Mouse (Mus musculus) embryonic facial prominence, embryonic 14.5 days (tissue): ENCODE data around the gene Ppp4r1. TPM values are rescaled to one million over a fixed set of nuclear protein-coding genes. Genes with fewer than 3 reads are reported as not detected.

Experiments used
- ATAC-seq: fragments of 200-750 bp; cut with Nextera tagmentation; 2 replicates; pipeline ENCODE4 v1.8.0; 2017; ENCODE audit warnings: low read depth, moderate number of reproducible peaks, moderate TSS enrichment
- DNase-seq: peaks from one replicate; pipeline ENCODE4 v3.0.0-alpha.2; 2015; ENCODE audit warnings: low spot score
- H3K27ac ChIP-seq: fragments of 300-500 bp; sonication (generic); replicated peaks from 2 replicates; pipeline ENCODE4 v1.5.1; 2014; ENCODE audit warnings: low read depth, mild to moderate bottlenecking, low read length, moderate library complexity
- H3K27me3 ChIP-seq: fragments of 300-500 bp; sonication (generic); replicated peaks from 2 replicates; pipeline ENCODE4 v1.6.1; 2014; ENCODE audit warnings: low read length; ENCODE audit not compliant: control insufficient read depth, insufficient read depth
- H3K36me3 ChIP-seq: fragments of 300-500 bp; sonication (generic); 2 replicates; pipeline ENCODE4 v1.6.1; 2014; ENCODE audit warnings: low read length, mixed read lengths; ENCODE audit not compliant: control insufficient read depth, insufficient read depth
- H3K4me1 ChIP-seq: fragments of 300-500 bp; sonication (generic); 2 replicates; pipeline ENCODE4 v1.6.1; 2014; ENCODE audit warnings: antibody characterized with exemption, low read length; ENCODE audit not compliant: control insufficient read depth, insufficient read depth
- H3K4me2 ChIP-seq: fragments of 300-500 bp; sonication (generic); 2 replicates; pipeline ENCODE4 v1.6.1; 2014; ENCODE audit warnings: low read depth, mild to moderate bottlenecking, low read length, moderate library complexity, mixed read lengths
- H3K4me3 ChIP-seq: fragments of 300-500 bp; sonication (generic); 2 replicates; pipeline ENCODE4 v1.5.1; 2014; ENCODE audit warnings: low read depth, mild to moderate bottlenecking, low read length
- H3K9ac ChIP-seq: fragments of 300-500 bp; sonication (generic); 2 replicates; pipeline ENCODE4 v1.6.1; 2014; ENCODE audit warnings: low read depth, mild to moderate bottlenecking, low read length, moderate library complexity, mixed read lengths
- H3K9me3 ChIP-seq: fragments of 300-500 bp; sonication (generic); 2 replicates; pipeline ENCODE4 v1.6.1; 2016; ENCODE audit warnings: low read length; ENCODE audit not compliant: control insufficient read depth
- WGBS: fragments of 180-500 bp; shearing (Covaris S2); extraction: QIAGEN DNeasy Blood & Tissue Kit; methylation state at CpG from one replicate; pipeline ENCODE4 v1.1.7; 2014; 5-methylcytosine and 5-hydroxymethylcytosine counted together
- polyA plus RNA-seq: library from polyadenylated mRNA; unstranded; fragments of >200 nt; fragmentation: Nextera tagmentation; extraction: Ambion mirVana; gene quantifications from 2 replicates; pipeline ENCODE4 v1.2.1, GENCODE M21; 2014

The Ppp4r1 gene
- polyA plus RNA-seq, 1 experiment from 2014 or later, result 39.5 TPM

DNA sequence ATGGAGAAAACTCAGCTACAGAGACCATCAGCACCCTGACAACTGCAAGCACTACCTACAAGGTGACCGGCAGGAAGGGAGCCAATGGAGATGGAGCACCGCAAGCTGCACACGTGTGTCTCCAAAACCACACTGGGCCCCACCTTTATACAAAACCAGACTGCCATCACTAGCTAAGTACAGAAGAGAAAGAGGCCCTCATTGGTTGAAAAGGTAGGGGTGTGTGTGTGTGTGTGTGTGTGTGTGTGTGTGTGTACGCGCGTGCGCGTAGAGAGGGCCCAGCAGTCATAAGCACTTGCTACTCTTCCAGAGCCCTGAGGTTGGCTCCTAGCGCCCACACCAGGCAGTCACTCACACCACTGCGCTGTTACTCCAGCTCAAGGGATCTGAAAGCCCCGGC, 91.5 kb downstream of the Ppp4r1 start:
- Histone ChIP-seq H3K9ac (no peak overlapping the region), H3K4me2 (no peak overlapping the region), H3K27ac (no peak overlapping the region), H3K27me3 (no peaks in the 10 kb centered on the region), H3K4me3 (no peak overlapping the region), H3K4me1 (peaks cover 17% of the 10 kb centered on the region; the same call in 1 of the 2 replicates), H3K9me3 (no peaks in the 10 kb centered on the region), H3K36me3 (no peaks in the 10 kb centered on the region)
- ATAC-seq (no peak), DNase-seq (no peak)
- WGBS, result 88% methylated on average over 11 of the region's 11 CpGs

DNA sequence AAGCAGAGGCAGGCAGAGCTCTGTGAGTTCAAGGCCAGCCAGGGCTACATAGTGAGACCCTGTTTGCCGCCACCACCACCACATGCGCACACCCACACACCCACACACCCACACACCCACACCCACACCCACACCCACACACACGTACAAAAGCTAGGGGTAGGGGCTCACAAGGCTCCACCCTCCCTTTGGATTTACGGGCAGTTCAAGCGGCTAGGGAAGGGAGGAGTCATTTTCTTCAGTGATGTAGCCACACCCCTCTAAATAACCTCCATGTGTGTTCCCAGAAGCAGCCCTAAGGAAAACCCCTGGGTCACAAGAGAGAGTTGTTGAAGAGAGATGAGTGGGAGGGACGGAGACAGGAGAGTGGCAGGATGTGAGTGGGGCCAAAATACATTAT, 94.7 kb downstream of the Ppp4r1 start:
- Histone ChIP-seq H3K36me3 (no peaks in the 10 kb centered on the region), H3K9ac (no peak overlapping the region)
- ATAC-seq, result no peak

DNA sequence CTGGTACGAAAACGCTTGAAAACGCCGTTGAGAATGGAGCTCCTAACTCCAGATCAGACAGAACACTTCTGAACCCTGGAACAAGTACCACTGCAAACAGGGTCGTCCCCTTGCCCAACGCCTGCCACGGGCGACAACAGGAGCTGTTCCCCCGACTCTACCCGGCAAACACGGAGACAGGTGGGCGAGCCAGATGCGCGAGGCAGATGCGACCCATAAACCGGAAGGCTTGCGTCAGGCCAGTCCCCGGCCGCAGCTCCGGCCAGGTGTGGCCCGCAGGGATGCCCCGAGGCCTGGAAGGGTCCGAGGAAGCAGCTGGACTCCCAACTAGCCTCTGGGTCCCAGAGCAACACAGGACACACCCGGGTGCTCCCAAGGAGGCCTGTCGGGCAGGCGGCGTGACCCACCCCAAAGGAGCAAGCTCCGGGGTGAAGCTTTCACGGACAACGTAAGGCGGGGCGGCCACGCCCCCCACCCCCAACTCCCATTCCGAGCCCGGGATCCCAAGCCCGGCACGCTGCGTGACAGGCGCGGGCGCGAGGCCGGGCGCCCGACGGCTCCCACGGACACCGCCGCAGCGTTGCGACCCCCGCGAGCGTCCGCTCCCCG, 101.8 kb downstream of the Ppp4r1 start:
- peak overlapping the region; percentile 87 for H3K9ac ChIP-seq
- H3K36me3 ChIP-seq, result no peaks in the 10 kb centered on the region
- 1% methylated on average over 34 of the region's 56 CpGs for WGBS
- H3K27ac ChIP-seq, result peak overlapping the region; percentile 98
- no peaks in the 10 kb centered on the region for H3K27me3 ChIP-seq
- DNase-seq (peak; percentile 47), ATAC-seq (peak; percentile 16)
- H3K9me3 ChIP-seq, result no peaks in the 10 kb centered on the region
- H3K4me2 ChIP-seq, result peak overlapping the region; percentile 90
- peak overlapping the region; percentile 92 for H3K4me3 ChIP-seq
- H3K4me1 ChIP-seq, result peaks cover 17% of the 10 kb centered on the region

More for the DNA sequence above, 94.7 kb downstream of the Ppp4r1 start:
- H3K4me1 ChIP-seq, result peaks cover 10% of the 10 kb centered on the region; the same call in 1 of the 2 replicates
- no peak overlapping the region for H3K4me3 ChIP-seq
- H3K4me2 ChIP-seq, result no peak overlapping the region
- no peak overlapping the region for H3K27ac ChIP-seq
- H3K27me3 ChIP-seq, result no peaks in the 10 kb centered on the region
- H3K9me3 ChIP-seq, result no peaks in the 10 kb centered on the region
- 51% methylated on average over 6 of the region's 6 CpGs for WGBS
- DNase-seq, result no peak

DNA sequence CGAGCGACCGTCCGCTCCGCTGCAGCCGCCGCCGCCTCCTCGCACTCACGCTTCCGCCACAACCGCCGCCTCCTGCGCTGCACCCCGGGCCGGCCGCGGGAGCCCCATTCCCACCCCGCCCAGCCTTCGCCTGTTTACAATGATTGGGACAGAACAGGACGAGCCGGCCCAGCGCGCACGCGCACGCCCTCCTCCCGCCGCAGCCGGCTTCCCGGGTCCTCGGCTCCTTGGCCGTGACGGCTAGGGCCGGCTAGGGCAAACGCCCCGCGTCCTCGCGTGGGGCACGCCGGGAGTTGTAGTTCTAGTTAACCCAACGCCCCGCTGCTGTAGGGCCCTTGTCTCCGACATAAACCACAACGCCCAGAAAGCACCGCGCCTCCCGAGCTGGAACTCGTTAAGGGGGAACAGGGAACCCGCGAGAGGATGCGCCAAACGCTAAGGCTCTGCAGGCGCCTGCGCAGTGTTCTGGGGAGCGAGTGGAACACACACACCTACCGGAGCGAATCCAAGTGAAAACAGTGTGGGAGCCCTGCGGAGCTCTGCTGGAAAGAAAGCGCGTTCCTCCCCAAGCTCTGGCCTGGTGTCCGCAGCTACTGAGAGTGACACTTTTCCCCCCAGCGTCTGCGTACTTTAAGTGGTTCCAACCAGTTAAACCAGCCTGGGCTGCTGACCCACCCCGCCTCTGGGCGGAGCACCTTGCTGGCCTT, 102.5 kb downstream of the Ppp4r1 start:
- peaks cover 17% of the 10 kb centered on the region for H3K4me1 ChIP-seq
- peak overlapping the region; percentile 92 for H3K4me3 ChIP-seq
- peak overlapping the region; percentile 98 for H3K27ac ChIP-seq
- H3K4me2 ChIP-seq, result peak overlapping the region; percentile 90
- DNase-seq (peak; percentile 100), ATAC-seq (peak; percentile 99)
- H3K9ac ChIP-seq, result peak overlapping the region; percentile 87
- no peaks in the 10 kb centered on the region for H3K27me3 ChIP-seq
- no peaks in the 10 kb centered on the region for H3K36me3 ChIP-seq
- H3K9me3 ChIP-seq, result no peaks in the 10 kb centered on the region
- WGBS, result under 1% methylated on average over 37 of the region's 67 CpGs

DNA sequence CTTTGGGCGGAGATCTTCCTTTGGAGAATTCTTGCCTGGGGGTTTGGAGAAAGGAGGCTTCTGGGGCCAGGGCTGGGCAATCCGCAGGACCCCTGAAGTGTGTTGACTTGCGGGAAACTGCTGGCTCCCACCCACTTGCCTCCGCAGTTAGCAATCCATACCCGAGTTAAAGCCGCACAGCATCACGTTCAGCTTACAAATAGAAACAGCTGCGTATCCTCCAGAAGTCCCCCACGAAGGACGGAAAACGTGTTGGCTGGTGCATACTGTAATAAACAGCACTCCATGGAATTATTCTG, 103.0 kb downstream of the Ppp4r1 start:
- peak overlapping the region; percentile 90 for H3K4me2 ChIP-seq
- H3K27me3 ChIP-seq, result no peaks in the 10 kb centered on the region
- peak overlapping the region; percentile 98 for H3K27ac ChIP-seq
- H3K36me3 ChIP-seq, result no peaks in the 10 kb centered on the region
- peak overlapping the region; percentile 92 for H3K4me3 ChIP-seq
- no peaks in the 10 kb centered on the region for H3K9me3 ChIP-seq
- DNase-seq (no peak), ATAC-seq (no peak)
- peaks cover 17% of the 10 kb centered on the region for H3K4me1 ChIP-seq
- H3K9ac ChIP-seq, result peak overlapping the region; percentile 76
- 0% methylated on average over 11 of the region's 11 CpGs for WGBS

DNA sequence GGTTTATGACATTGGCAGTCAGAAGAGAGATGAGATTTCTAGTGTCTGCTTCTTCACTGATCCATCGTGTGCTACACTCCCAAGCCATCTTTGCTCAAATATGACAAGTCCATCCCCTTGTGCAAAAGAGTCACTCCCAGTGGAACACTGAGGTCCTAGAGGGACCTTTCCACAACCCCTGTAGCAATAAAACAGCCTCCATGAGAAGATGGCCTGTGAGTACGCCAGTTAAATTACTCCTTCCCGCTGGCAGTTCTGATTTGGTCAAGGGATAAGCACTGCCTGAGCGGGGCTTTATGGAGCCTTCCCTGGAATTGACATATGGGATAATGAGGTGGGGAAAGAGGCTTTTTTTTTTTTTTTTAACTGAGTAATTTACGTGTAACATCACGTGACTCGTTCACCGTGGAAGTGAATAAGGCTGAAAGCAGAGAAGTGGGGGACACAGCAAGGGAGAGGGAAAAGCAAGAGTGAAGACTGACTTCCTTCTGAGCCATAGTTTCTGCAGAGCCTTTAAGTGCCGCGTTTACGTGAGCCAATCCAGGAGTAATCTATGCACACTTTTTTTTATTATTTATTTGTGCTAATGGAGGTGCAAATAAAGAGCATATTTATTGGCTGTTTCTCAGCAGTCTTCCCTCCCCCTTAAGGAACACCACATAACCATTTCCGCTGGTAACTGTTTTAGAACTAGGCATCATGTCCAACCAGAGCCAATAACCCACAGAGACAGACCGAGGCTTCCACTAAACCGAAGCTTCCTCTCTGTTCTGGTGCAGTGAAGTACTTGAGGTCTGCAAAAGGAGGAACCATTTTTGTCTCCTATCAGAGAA, 103.5 kb downstream of the Ppp4r1 start, which contains the start of gene Ralbp1:
Gene Ralbp1 (minus strand): TSS at position 102 of the 833 bp plus-strand sequence.
- Histone ChIP-seq H3K4me3 (peak within 1 kb of the TSS; percentile 92), H3K27me3 (no peaks in the 10 kb centered on the region), H3K9ac (peak within 1 kb of the TSS; percentile 87), H3K4me1 (peaks cover 17% of the 10 kb centered on the region), H3K27ac (peak within 1 kb of the TSS; percentile 98), H3K36me3 (no peaks in the 10 kb centered on the region), H3K4me2 (peak within 1 kb of the TSS; percentile 90), H3K9me3 (no peaks in the 10 kb centered on the region)
- no peak for ATAC-seq
- peak; percentile 59 for DNase-seq
- WGBS, result 9% methylated on average over 14 of the region's 14 CpGs

DNA sequence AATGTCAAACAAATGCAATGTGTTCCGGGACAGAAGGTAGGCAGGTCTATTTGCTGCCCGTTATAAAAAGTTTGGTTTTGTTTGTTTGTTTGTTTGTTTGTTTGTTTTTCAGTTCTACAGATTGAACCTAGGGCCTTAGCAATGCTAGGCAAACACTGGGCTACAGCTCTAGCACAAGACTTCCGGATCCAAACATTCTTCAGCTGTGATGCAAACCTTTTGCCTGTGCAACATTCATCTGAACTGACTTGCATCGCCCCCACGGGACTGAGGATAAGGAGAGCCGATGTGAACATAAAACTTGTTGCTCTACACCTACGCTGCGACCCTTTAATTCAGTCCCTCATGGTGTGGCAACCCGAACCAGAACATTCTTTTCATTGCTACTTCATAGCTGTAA, 104.2 kb downstream of the Ppp4r1 start:
- Histone ChIP-seq H3K4me2 (peak overlapping the region; percentile 90), H3K4me3 (0 out of 2 replicates have a peak overlapping the region, but pooled peaks have one; percentile 92), H3K9me3 (no peaks in the 10 kb centered on the region), H3K36me3 (no peaks in the 10 kb centered on the region), H3K27me3 (no peaks in the 10 kb centered on the region), H3K4me1 (peaks cover 17% of the 10 kb centered on the region), H3K9ac (0 out of 2 replicates have a peak overlapping the region, but pooled peaks have one; percentile 76), H3K27ac (peak overlapping the region; percentile 98)
- ATAC-seq (no peak), DNase-seq (peak; percentile 52)
- 68% methylated on average over 9 of the region's 9 CpGs for WGBS

DNA sequence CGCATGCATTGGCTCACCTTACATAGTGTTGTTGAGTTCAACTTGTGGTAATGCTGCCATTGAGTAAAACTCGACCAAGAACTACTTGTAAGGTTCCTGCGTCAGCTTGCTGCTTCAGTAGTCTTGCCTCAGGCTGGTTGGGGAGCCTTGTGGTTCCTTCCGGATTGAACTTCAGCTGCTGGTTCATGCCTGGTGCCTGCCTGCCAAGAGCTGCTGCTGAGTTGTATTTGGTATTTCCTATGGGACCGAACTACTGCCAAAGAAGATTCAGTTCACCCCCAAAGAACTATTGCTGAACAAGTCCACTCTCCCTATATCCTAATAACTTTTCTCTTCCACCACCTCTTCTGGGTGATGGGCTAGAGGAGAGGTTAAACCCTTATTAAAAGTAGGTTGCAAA, 107.1 kb downstream of the Ppp4r1 start:
- WGBS, result 74% methylated on average over 5 of the region's 5 CpGs
- H3K9ac ChIP-seq, result no peak overlapping the region
- no peak for ATAC-seq

More for the DNA sequence above, 107.1 kb downstream of the Ppp4r1 start:
- Histone ChIP-seq H3K9me3 (no peaks in the 10 kb centered on the region), H3K4me3 (no peak overlapping the region), H3K27me3 (no peaks in the 10 kb centered on the region), H3K4me2 (no peak overlapping the region), H3K27ac (no peak overlapping the region), H3K4me1 (peaks cover 7% of the 10 kb centered on the region; the same call in 1 of the 2 replicates), H3K36me3 (no peaks in the 10 kb centered on the region)
- DNase-seq, result no peak
